Mouse (Mus musculus): ENCODE data around the gene Bud23.

DNA sequence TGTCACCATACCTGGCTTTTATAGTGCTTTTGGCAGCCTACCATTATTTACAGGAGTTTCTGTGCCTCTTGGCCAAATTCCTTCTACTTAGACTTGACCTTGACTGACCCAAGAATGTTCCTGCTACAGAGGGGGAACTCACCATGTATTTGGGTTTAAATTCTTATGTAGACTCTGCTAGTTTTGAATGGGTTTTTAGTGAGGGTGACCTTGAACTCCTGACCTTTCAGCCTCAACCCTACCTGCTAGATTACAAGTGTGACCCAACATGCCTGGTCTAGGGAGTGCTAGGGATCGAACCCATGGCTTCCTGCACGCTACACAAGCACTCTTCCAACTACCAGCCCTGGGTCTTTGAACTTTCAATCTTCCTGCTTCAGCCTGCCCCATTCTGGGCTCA, 7.3 kb upstream of the Bud23 start:
- TF ChIP-seq CTCF (IDR thresholded peaks at IDR 0.05; ENCODE audit: borderline replicate concordance, insufficient read depth, low read length): no peak
- TF ChIP-seq POLR2A (IDR thresholded peaks at IDR 0.05; ENCODE audit: low read depth, low read length): no peak
